Mouse (Mus musculus) testis, adult 2 months (tissue): ENCODE measurements around the gene 1500009C09Rik.

Source experiments
- CTCF ChIP-seq: fragments of 200-500 bp; IDR thresholded peaks from 2 replicates; pipeline ENCODE4 v1.5.1; 2012; ENCODE audit warnings: low read depth, mild to moderate bottlenecking, inconsistent platforms, low read length, moderate library complexity; ENCODE audit not compliant: control insufficient read depth, insufficient read depth, insufficient replicate concordance
- POLR2A ChIP-seq: fragments of 200-500 bp; IDR thresholded peaks from 2 replicates; pipeline ENCODE4 v1.6.1; 2012; ENCODE audit warnings: low read depth, mild to moderate bottlenecking, inconsistent platforms, low read length, moderate library complexity; ENCODE audit not compliant: control insufficient read depth

GRCm38 (mm10) chr15:82277591-82277990 lies 25.4 kb downstream of the 1500009C09Rik start:
- TF ChIP-seq POLR2A, result no peak
- TF ChIP-seq CTCF, result no peak
